Mouse (Mus musculus): ENCODE results near the gene Lzts2. TPM values are rescaled to one million over a fixed set of nuclear protein-coding genes. Genes with fewer than 3 reads are reported as not detected.

The Lzts2 gene
- polyA plus RNA-seq, 1 experiment = 39.2 TPM

GRCm38 (mm10) chr19:45074580-45075322 is 60.5 kb downstream of the Lzts2 start, which contains the start of gene Kazald1:
Gene Kazald1 (plus strand): TSS chr19:45075241.
- TF ChIP-seq GATA1 (IDR thresholded peaks at IDR 0.05; ENCODE audit: low read length) = no peak

GRCm38 (mm10) chr19:45075323-45076035 is 61.3 kb downstream of the Lzts2 start:
- TF ChIP-seq GATA1 (IDR thresholded peaks at IDR 0.05; ENCODE audit: low read length) = no peak

GRCm38 (mm10) chr19:45076036-45076575 is 61.9 kb downstream of the Lzts2 start:
- no peak for TF ChIP-seq GATA1 (IDR thresholded peaks at IDR 0.05; ENCODE audit: low read length)

Other genes with a start within 250 kb of the Lzts2 start
- 57.1 and 78.6 TPM in 2 replicates for gene Slf2, start 83.3 kb upstream of the Lzts2 start, polyA plus RNA-seq (2012)
- 0.03 and 0.04 TPM in 2 replicates for gene Sema4g, start 25.3 kb upstream of the Lzts2 start, polyA plus RNA-seq (2012)
- 16.5 and 20.8 TPM in 2 replicates for gene Twnk, start 8.8 kb upstream of the Lzts2 start, polyA plus RNA-seq (2012)
- 92.8 and 106 TPM in 2 replicates for gene Mrpl43, start 8.0 kb upstream of the Lzts2 start, polyA plus RNA-seq (2012)
- not detected in 2 replicates for gene Pdzd7, start 31.3 kb downstream of the Lzts2 start, polyA plus RNA-seq (2012)
- 2.9 and 4.9 TPM in 2 replicates for gene Sfxn3, start 33.1 kb downstream of the Lzts2 start, polyA plus RNA-seq (2012)
- gene Kazald1, start 60.8 kb downstream of the Lzts2 start, polyA plus RNA-seq (2012) = 0.22 and 0.25 TPM in 2 replicates
- not detected in 2 replicates for gene Tlx1, start 136.3 kb downstream of the Lzts2 start, polyA plus RNA-seq (2012)
- gene Lbx1, start 221.4 kb downstream of the Lzts2 start, polyA plus RNA-seq (2012) = not detected in 2 replicates

Measured in G1E-ER4 (cell line).